Mouse (Mus musculus) cerebellum, adult 2 months (tissue): ENCODE data around the gene Col9a1.

Source experiments
- CTCF ChIP-seq: fragments of 200-500 bp; IDR thresholded peaks from 2 replicates; pipeline ENCODE4 v1.5.1; 2011; ENCODE audit warnings: low read depth, mild to moderate bottlenecking, control low read depth, low read length, moderate library complexity, borderline replicate concordance; ENCODE audit not compliant: insufficient read depth
- POLR2A ChIP-seq: fragments of 200-500 bp; IDR thresholded peaks from 2 replicates; pipeline ENCODE4 v1.6.1; 2011; ENCODE audit warnings: low read length, control low read depth, borderline replicate concordance; ENCODE audit not compliant: insufficient read depth

- TF ChIP-seq CTCF (no peak), POLR2A (no peak)
These were observed 1.6 kb upstream of the Col9a1 start for GRCm38 (mm10) chr1:24175761-24176160.
